In the genomic region with DNA sequence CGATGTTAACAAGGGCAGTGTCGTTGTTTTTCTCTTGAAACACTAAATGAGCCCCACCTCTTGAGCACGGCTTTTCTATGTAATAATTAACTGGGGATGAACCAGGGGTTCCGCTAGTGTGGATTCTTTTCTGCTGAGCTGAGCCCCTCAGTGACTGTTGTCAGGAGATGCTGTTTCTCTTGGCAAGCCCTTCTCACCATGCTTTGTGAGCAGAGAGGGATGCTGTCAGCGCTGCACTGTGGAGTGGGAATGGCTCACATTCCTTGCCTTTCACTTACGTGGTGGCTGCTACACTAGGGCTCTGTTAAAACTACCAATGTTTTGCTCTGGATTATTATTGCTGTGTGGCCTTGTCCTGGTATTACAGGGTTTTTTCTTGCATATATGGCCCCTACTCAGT, we compare ENCODE assay signal across 21 mouse cellular contexts. TPM values are rescaled to one million over a fixed set of nuclear protein-coding genes. Genes with fewer than 3 reads are reported as not detected.
DNase-seq lines count a peak whose midpoint lies in the region; ATAC-seq lines count a peak whose summit lies in the region.
"Had no signal": no experiment of that assay in that cellular context is flagged by ENCODE, and none has a peak within 500 bp of the region (broad histone marks: within the 10 kb centered on the region; RNA-seq: fewer than 3 reads in every experiment).

No protein-coding gene starts in this region.

- H3K27ac ChIP-seq in heart, embryonic 15.5 days = no peak overlapping the region
- 0 out of 2 replicates have a peak overlapping the region, but pooled peaks have one; percentile 18 for H3K27ac ChIP-seq in kidney, embryonic 15.5 days
- H3K27ac ChIP-seq in kidney, embryonic 16.5 days (ENCODE audit: low read length) = peak overlapping the region; percentile 35; the same call in 1 of the 2 replicates
- H3K27ac ChIP-seq: embryonic facial prominence, embryonic 12.5 days; limb, embryonic 15.5 days; liver, embryonic 15.5 days; stomach, postnatal 0 days had no signal

- H3K9me3 ChIP-seq in heart, embryonic 15.5 days (replicated peaks) = no peaks in the 10 kb centered on the region
- H3K9me3 ChIP-seq in kidney, embryonic 15.5 days (replicated peaks) = no peaks in the 10 kb centered on the region
- no peaks in the 10 kb centered on the region for H3K9me3 ChIP-seq in kidney, embryonic 16.5 days (ENCODE audit: low read length)
- H3K9me3 ChIP-seq: embryonic facial prominence, embryonic 12.5 days; limb, embryonic 15.5 days; liver, embryonic 15.5 days had no signal

- no peak overlapping the region for H3K4me3 ChIP-seq in heart, embryonic 15.5 days
- H3K4me3 ChIP-seq in kidney, embryonic 15.5 days (replicated peaks) = no peak overlapping the region
- no peak overlapping the region for H3K4me3 ChIP-seq in kidney, embryonic 16.5 days (ENCODE audit: low read length)
- H3K4me3 ChIP-seq: embryonic facial prominence, embryonic 12.5 days; erythroblast, embryonic 14.5 days; limb, embryonic 15.5 days; liver, embryonic 15.5 days had no signal

- H3K9ac ChIP-seq in heart, embryonic 15.5 days = no peak overlapping the region
- no peak overlapping the region for H3K9ac ChIP-seq in kidney, embryonic 15.5 days
- no peak overlapping the region for H3K9ac ChIP-seq in kidney, embryonic 16.5 days (replicated peaks; ENCODE audit: low read length)
- H3K9ac ChIP-seq: embryonic facial prominence, embryonic 12.5 days; limb, embryonic 15.5 days; liver, embryonic 15.5 days had no signal

- peaks cover 7% of the 10 kb centered on the region for H3K4me1 ChIP-seq in heart, embryonic 15.5 days (replicated peaks)
- H3K4me1 ChIP-seq in kidney, embryonic 15.5 days = peaks cover 6% of the 10 kb centered on the region; the same call in 1 of the 2 replicates
- peaks cover 3% of the 10 kb centered on the region; the same call in 1 of the 2 replicates for H3K4me1 ChIP-seq in kidney, embryonic 16.5 days (ENCODE audit: insufficient read depth, low read length)
- H3K4me1 ChIP-seq: embryonic facial prominence, embryonic 12.5 days; limb, embryonic 15.5 days; liver, embryonic 15.5 days had no signal

- peaks cover 12% of the 10 kb centered on the region for H3K36me3 ChIP-seq in heart, embryonic 15.5 days
- peaks cover 25% of the 10 kb centered on the region for H3K36me3 ChIP-seq in kidney, embryonic 15.5 days
- H3K36me3 ChIP-seq in kidney, embryonic 16.5 days (ENCODE audit: insufficient read depth, low read length) = peaks cover 13% of the 10 kb centered on the region; the same call in 1 of the 2 replicates

- WGBS in heart, embryonic 15.5 days = 46% methylated on average over 6 of the region's 6 CpGs
- 58% methylated on average over 6 of the region's 6 CpGs for WGBS in kidney, embryonic 15.5 days
- 47% methylated on average over 6 of the region's 6 CpGs for WGBS in kidney, embryonic 16.5 days

- no peak for DNase-seq in heart, adult 9 months (ENCODE audit: low spot score in 2 of 2)
- DNase-seq in kidney, adult 11 months = no peak
- peak; percentile 10 to 40 for DNase-seq in kidney, postnatal 36 days
- no peak for DNase-seq in right cerebral cortex, adult 18-20 months
- DNase-seq: cerebellum, adult 9-11 months; retina, postnatal 1 day; right cerebral cortex, postnatal 4 days had no signal

- H3K4me2 ChIP-seq in heart, embryonic 15.5 days = no peak overlapping the region
- H3K4me2 ChIP-seq in kidney, embryonic 15.5 days = no peak overlapping the region
- no peak overlapping the region for H3K4me2 ChIP-seq in kidney, embryonic 16.5 days (replicated peaks; ENCODE audit: low read depth, low read length)
- H3K4me2 ChIP-seq: embryonic facial prominence, embryonic 12.5 days; limb, embryonic 15.5 days; liver, embryonic 15.5 days had no signal

- 0 out of 2 replicates have a peak, but pooled peaks have one; percentile 31 for ATAC-seq in heart, embryonic 15.5 days (replicated peaks; ENCODE audit: insufficient number of reproducible peaks, insufficient read depth, low FRiP score, low read depth)
- ATAC-seq in kidney, embryonic 15.5 days (replicated peaks; ENCODE audit: low FRiP score) = peak; percentile 22; the same call in 1 of the 2 replicates
- ATAC-seq in kidney, embryonic 16.5 days (ENCODE audit: low FRiP score, low TSS enrichment) = peak; percentile 79
- ATAC-seq: lung, postnatal 0 days had no signal

- no peaks in the 10 kb centered on the region for H3K27me3 ChIP-seq in heart, embryonic 15.5 days
- no peaks in the 10 kb centered on the region for H3K27me3 ChIP-seq in kidney, embryonic 15.5 days
- H3K27me3 ChIP-seq in kidney, embryonic 16.5 days (ENCODE audit: insufficient read depth, low read length) = no peaks in the 10 kb centered on the region
- H3K27me3 ChIP-seq: embryonic facial prominence, embryonic 12.5 days; limb, embryonic 15.5 days; liver, embryonic 15.5 days had no signal

RNA-seq across cellular contexts. Expression of a gene that starts 15.7 kb away (rescaled TPM):
- 20.8 and 25.4 TPM in 2 replicates for polyA plus RNA-seq in heart, embryonic 15.5 days (2015; fragmentation: Nextera tagmentation; extraction: Ambion mirVana)
- 21.0 and 25.1 TPM in 2 replicates for polyA plus RNA-seq in kidney, embryonic 15.5 days (2015; fragmentation: Nextera tagmentation; extraction: Ambion mirVana)
- polyA plus RNA-seq in kidney, embryonic 16.5 days (2015; fragmentation: Nextera tagmentation; extraction: Ambion mirVana) = 25.0 and 27.1 TPM in 2 replicates

RNA-seq across cellular contexts. Expression of a gene that starts 38.7 kb away (rescaled TPM):
- polyA plus RNA-seq in heart, embryonic 15.5 days (2015; fragmentation: Nextera tagmentation; extraction: Ambion mirVana) = not detected in 2 replicates
- not detected in 2 replicates for polyA plus RNA-seq in kidney, embryonic 15.5 days (2015; fragmentation: Nextera tagmentation; extraction: Ambion mirVana)
- polyA plus RNA-seq in kidney, embryonic 16.5 days (2015; fragmentation: Nextera tagmentation; extraction: Ambion mirVana) = not detected in 2 replicates
- polyA plus RNA-seq: C2C12; cortical plate, adult 2 months; embryonic facial prominence, embryonic 12.5 days; erythroblast, embryonic 14.5 days; limb, embryonic 15.5 days; liver, embryonic 15.5 days; lung, postnatal 0 days; neural tube, embryonic 11.5 days; stomach, postnatal 0 days; thymus, postnatal 0 days; urinary bladder, adult 2 months had no signal

Comparison
In these comparisons a context has a peak if more than half of its experiments do, and no peak if none do; other contexts are left out.
1. DNase-seq: peak in kidney, postnatal 36 days (2 of 2); none in heart, adult 9 months (0 of 2), kidney, adult 11 months (single experiment) and right cerebral cortex, adult 18-20 months (single experiment).
2. ATAC-seq: peak in every context shown above with its lines; median percentile 79 in kidney, embryonic 16.5 days; 31 in heart, embryonic 15.5 days; 22 in kidney, embryonic 15.5 days.